Mouse (Mus musculus): ENCODE data around the gene Timm10b.

DNA sequence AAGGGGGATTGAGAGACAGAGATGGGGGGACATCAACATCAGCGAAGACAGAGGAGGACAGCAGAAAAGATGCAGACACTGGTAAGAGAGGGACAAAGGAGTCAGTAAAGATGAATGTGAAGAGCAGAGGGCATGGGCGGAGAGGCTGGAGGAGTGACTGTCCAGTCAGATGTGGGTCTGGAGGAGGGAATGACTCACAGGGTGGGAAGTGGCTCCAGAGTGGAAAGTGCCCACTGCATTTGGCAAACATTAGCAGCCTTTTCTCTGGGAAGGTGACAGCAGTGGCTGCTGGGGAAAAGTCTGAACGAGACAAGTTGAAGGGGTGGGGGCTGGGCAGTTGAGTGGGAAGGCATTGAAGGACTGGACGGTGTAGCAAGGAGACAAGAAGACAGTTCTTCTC lies 18.8 kb upstream of the Timm10b start:
- TF ChIP-seq CTCF (conservative IDR thresholded peaks at IDR 0.05; ENCODE audit: low read length) (no peak), POU5F1 (IDR thresholded peaks at IDR 0.05; ENCODE audit: borderline replicate concordance, low read length) (no peak), NANOG (IDR thresholded peaks at IDR 0.05; ENCODE audit: borderline replicate concordance, low read length) (no peak)

All from E14TG2a.4 (cell line).